Mouse (Mus musculus): ENCODE data around the gene Cyba. TPM values are rescaled to one million over a fixed set of nuclear protein-coding genes. Genes with fewer than 3 reads are reported as not detected.
A peak's percentile ranks its signal among the peaks of the same experiment; 100 is the strongest.

The Cyba gene
- total and polyA plus RNA-seq, 3 experiments = 321 to 344 (median 338) TPM

- Histone ChIP-seq H3K9ac (ENCODE audit: control insufficient read depth, low read depth, low read length, poor library complexity, severe bottlenecking) (peak overlapping the region; percentile 92), H3K9me3 (replicated peaks; ENCODE audit: insufficient read depth, low read length) (no peaks in the 10 kb centered on the region), H3K27ac (ENCODE audit: control insufficient read depth, low read depth, low read length) (peak overlapping the region; percentile 69), H3K4me3 (ENCODE audit: control insufficient read depth in 1 of 2, insufficient read depth in 1 of 2, low read depth in 2 of 2, low read length in 2 of 2) (0 out of 4 replicates have a peak overlapping the region, but pooled peaks of 1 of the 2 experiments have one; percentile 0), H3K4me1 (ENCODE audit: control insufficient read depth in 1 of 2, insufficient read depth in 2 of 2, low read length in 2 of 2) (peaks cover 6 to 19% of the 10 kb centered on the region in 2 experiments), H3K27me3 (ENCODE audit: control insufficient read depth in 1 of 2, insufficient read depth in 2 of 2, low read length in 2 of 2) (no peaks in the 10 kb centered on the region), H3K79me2 (ENCODE audit: control insufficient read depth, insufficient read depth, low read length, poor library complexity) (peaks cover 21% of the 10 kb centered on the region), H3K36me3 (ENCODE audit: control insufficient read depth in 1 of 2, insufficient read depth in 2 of 2, low read length in 2 of 2) (peaks cover 0 to 13% of the 10 kb centered on the region in 2 experiments; a peak in 3 of 4 replicates)
- DNase-seq (ENCODE audit: low read depth, low spot score) = peak; percentile 80
- no peak for TF ChIP-seq CTCF (IDR thresholded peaks at IDR 0.05 in 2 of 3, conservative IDR thresholded peaks at IDR 0.05 in 1 of 3; ENCODE audit: control insufficient read depth in 1 of 3, insufficient read depth in 1 of 3, low read depth in 2 of 3, low read length in 3 of 3, poor library complexity in 1 of 3, severe bottlenecking in 1 of 3)
- TF ChIP-seq TCF12 (IDR thresholded peaks at IDR 0.05; ENCODE audit: low read depth, low read length) = no peak
- TF ChIP-seq NRF1 (IDR thresholded peaks at IDR 0.05; ENCODE audit: insufficient read depth, low read depth, low read length, poor library complexity, severe bottlenecking) = no peak
- peak; percentile 24 to 34; a peak in 1 of 4 replicates for TF ChIP-seq POLR2A (IDR thresholded peaks at IDR 0.05; ENCODE audit: control insufficient read depth in 1 of 2, insufficient read depth in 1 of 2, low read depth in 1 of 2, low read length in 2 of 2, poor library complexity in 1 of 2)
- no peak for TF ChIP-seq ZKSCAN1 (IDR thresholded peaks at IDR 0.05; ENCODE audit: low read depth, low read length)
- TF ChIP-seq NELFE (IDR thresholded peaks at IDR 0.05; ENCODE audit: low read depth, low read length) = no peak
- TF ChIP-seq USF1 (IDR thresholded peaks at IDR 0.05; ENCODE audit: low read depth, low read length) = peak; percentile 75
- TF ChIP-seq MXI1 (IDR thresholded peaks at IDR 0.05; ENCODE audit: low read depth, low read length) = peak; percentile 57
- no peak for TF ChIP-seq ZNF384 (IDR thresholded peaks at IDR 0.05; ENCODE audit: low read depth, low read length)
- TF ChIP-seq E2F4 (IDR thresholded peaks at IDR 0.05; ENCODE audit: borderline replicate concordance, low read depth, low read length) = no peak
- TF ChIP-seq KAT2A (conservative IDR thresholded peaks at IDR 0.05; ENCODE audit: low read depth, low read length) = no peak
- no peak for TF ChIP-seq JUND (IDR thresholded peaks at IDR 0.05; ENCODE audit: low read depth, low read length)
- no peak for TF ChIP-seq MYB (IDR thresholded peaks at IDR 0.05; ENCODE audit: low read depth, low read length)
- peak; percentile 65 for TF ChIP-seq MYC (IDR thresholded peaks at IDR 0.05; ENCODE audit: low read depth, low read length)
- no peak; a peak in 1 of 4 replicates for TF ChIP-seq EP300 (IDR thresholded peaks at IDR 0.05; ENCODE audit: low read depth in 1 of 2, low read length in 2 of 2)
- no peak for TF ChIP-seq MAFK (IDR thresholded peaks at IDR 0.05; ENCODE audit: borderline replicate concordance, low read depth, low read length)
- no peak for TF ChIP-seq GATA1 (IDR thresholded peaks at IDR 0.05; ENCODE audit: low read depth, low read length)
- no peak for TF ChIP-seq ZC3H11A (IDR thresholded peaks at IDR 0.05; ENCODE audit: low read depth, low read length)
- TF ChIP-seq MAX (IDR thresholded peaks at IDR 0.05; ENCODE audit: low read length) = peak; percentile 37; the same call in 1 of the 2 replicates
- peak; percentile 47 for TF ChIP-seq SIN3A (IDR thresholded peaks at IDR 0.05; ENCODE audit: low read length)
- TF ChIP-seq USF2 (IDR thresholded peaks at IDR 0.05; ENCODE audit: borderline replicate concordance in 1 of 2, insufficient read depth in 1 of 2, low read depth in 1 of 2, low read length in 2 of 2) = no peak
- TF ChIP-seq BHLHE40 (IDR thresholded peaks at IDR 0.05; ENCODE audit: borderline replicate concordance, low read depth, low read length) = no peak
- no peak for TF ChIP-seq CHD2 (IDR thresholded peaks at IDR 0.05; ENCODE audit: low read length)
- no peak for TF ChIP-seq POLR2AphosphoS5 (IDR thresholded peaks at IDR 0.05; ENCODE audit: borderline replicate concordance, low read depth, low read length)
- no peak for TF ChIP-seq GABPA (IDR thresholded peaks at IDR 0.05; ENCODE audit: low read depth, low read length)
Observed at GRCm38 (mm10) chr8:122473911-122474421, 41.2 kb upstream of the Cyba start.

Data from MEL (cell line).